Mouse (Mus musculus): ENCODE measurements around the gene Gm30083. TPM values are rescaled to one million over a fixed set of nuclear protein-coding genes. Genes with fewer than 3 reads are reported as not detected.

Gene Gm30083
- polyA plus RNA-seq (2015; fragmentation: Nextera tagmentation; extraction: Ambion mirVana): not detected in 2 replicates

- no peak for ATAC-seq (ENCODE audit: insufficient read depth, low FRiP score, low read depth)
- Histone ChIP-seq H3K27ac (no peak within 1 kb of the TSS), H3K27me3 (replicated peaks) (no peaks in the 10 kb centered on the region), H3K4me3 (replicated peaks) (no peak within 1 kb of the TSS), H3K4me2 (no peak within 1 kb of the TSS), H3K36me3 (no peaks in the 10 kb centered on the region), H3K9ac (no peak within 1 kb of the TSS), H3K9me3 (no peaks in the 10 kb centered on the region), H3K4me1 (no peaks in the 10 kb centered on the region)
- WGBS: 85% methylated on average over 3 of the region's 3 CpGs
These were observed at the start of gene Gm30083 for GRCm38 (mm10) chr14:34015063-34015462. Gene Gm30083, minus strand, starts transcription at chr14:34015182.

DNA sequence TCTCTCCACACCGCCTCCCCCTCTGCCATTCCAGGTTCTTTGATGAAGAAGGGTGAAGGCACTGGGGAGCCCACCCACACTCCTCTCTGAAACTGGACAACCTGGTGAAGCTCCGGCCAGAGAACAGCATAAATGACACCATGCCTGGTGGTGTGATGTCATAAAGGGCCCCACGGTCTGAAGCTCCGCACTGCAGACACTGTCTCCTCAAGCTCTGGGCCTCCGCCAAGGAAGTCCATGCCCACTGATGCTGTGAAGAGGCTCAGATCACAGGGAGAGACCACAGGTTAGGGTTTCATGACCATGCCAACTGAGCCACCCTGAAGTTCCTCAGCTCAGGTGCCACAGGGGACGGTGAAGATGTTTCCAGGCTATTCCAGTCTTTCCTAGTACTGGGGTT lies 37.5 kb upstream of the Gm30083 start, which contains the start of gene Antxrl:
TSS of gene Antxrl (plus strand) at position 192 of the 400 bp plus-strand sequence.
- no peaks in the 10 kb centered on the region for H3K4me1 ChIP-seq
- no peaks in the 10 kb centered on the region for H3K36me3 ChIP-seq
- ATAC-seq (ENCODE audit: insufficient read depth, low FRiP score, low read depth): no peak

DNA sequence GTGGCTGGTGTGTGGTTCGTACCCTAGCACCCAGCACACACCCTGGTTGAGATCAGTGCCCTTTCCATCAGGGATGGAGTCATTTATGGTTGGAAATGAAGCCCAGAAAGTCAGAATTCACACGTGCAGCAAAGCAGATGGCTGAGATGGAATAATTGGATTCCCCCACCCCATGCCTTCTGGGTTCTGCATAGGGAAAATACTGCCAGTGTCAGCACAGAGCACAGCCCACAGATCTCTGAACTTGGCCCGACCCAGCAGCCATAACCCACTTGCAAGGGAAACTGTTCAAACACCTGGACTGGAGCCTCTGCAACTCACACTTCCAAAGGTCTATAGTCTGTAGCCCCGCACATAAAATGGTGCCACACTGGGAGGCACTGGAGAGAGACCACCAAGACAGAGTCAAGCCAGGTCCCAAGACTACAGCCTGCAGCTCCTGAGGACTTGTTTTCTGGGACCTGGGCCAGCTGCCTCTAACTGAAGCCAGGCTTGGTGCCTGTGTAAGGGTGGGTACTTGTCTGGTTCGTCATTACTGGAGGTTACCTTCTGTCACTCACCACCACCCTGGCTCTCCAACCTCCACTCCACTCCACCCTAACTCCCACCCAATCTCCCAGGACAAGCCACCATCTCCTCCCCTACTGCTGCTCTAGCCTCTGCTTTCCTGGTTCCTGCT lies 35.3 kb upstream of the Gm30083 start:
- ATAC-seq (ENCODE audit: insufficient read depth, low FRiP score, low read depth): no peak
- 72% methylated on average over 5 of the region's 5 CpGs for WGBS

More for the DNA sequence above, 37.5 kb upstream of the Gm30083 start, which contains the start of gene Antxrl:
- no peaks in the 10 kb centered on the region for H3K27me3 ChIP-seq (replicated peaks)
- no peak within 1 kb of the TSS for H3K4me2 ChIP-seq
- H3K27ac ChIP-seq: no peak within 1 kb of the TSS
- 88% methylated on average over 6 of the region's 6 CpGs for WGBS
- H3K4me3 ChIP-seq (replicated peaks): no peak within 1 kb of the TSS
- no peak within 1 kb of the TSS for H3K9ac ChIP-seq
- H3K9me3 ChIP-seq: no peaks in the 10 kb centered on the region

GRCm38 (mm10) chr14:34043341-34043740 lies 28.4 kb upstream of the Gm30083 start:
- H3K27ac ChIP-seq: no peak overlapping the region
- no peak overlapping the region for H3K4me3 ChIP-seq (replicated peaks)
- H3K4me1 ChIP-seq: no peaks in the 10 kb centered on the region
- H3K27me3 ChIP-seq (replicated peaks): no peaks in the 10 kb centered on the region
- H3K9ac ChIP-seq: no peak overlapping the region
- H3K9me3 ChIP-seq: no peaks in the 10 kb centered on the region
- 68% methylated on average over 3 of the region's 3 CpGs for WGBS
- H3K4me2 ChIP-seq: no peak overlapping the region
- no peak for ATAC-seq (ENCODE audit: insufficient read depth, low FRiP score, low read depth)
- no peaks in the 10 kb centered on the region for H3K36me3 ChIP-seq

More for the DNA sequence above, 35.3 kb upstream of the Gm30083 start:
- Histone ChIP-seq H3K4me2 (no peak overlapping the region), H3K4me1 (no peaks in the 10 kb centered on the region), H3K9ac (no peak overlapping the region), H3K9me3 (no peaks in the 10 kb centered on the region), H3K27me3 (replicated peaks) (no peaks in the 10 kb centered on the region), H3K4me3 (replicated peaks) (no peak overlapping the region), H3K27ac (no peak overlapping the region), H3K36me3 (no peaks in the 10 kb centered on the region)

GRCm38 (mm10) chr14:34041241-34041640 lies 26.3 kb upstream of the Gm30083 start:
- H3K4me2 ChIP-seq: no peak overlapping the region
- H3K27me3 ChIP-seq (replicated peaks): no peaks in the 10 kb centered on the region
- H3K4me3 ChIP-seq (replicated peaks): no peak overlapping the region
- 83% methylated on average over 4 of the region's 4 CpGs for WGBS
- no peak for ATAC-seq (ENCODE audit: insufficient read depth, low FRiP score, low read depth)
- H3K27ac ChIP-seq: no peak overlapping the region
- no peaks in the 10 kb centered on the region for H3K36me3 ChIP-seq
- no peak overlapping the region for H3K9ac ChIP-seq
- no peaks in the 10 kb centered on the region for H3K9me3 ChIP-seq
- H3K4me1 ChIP-seq: no peaks in the 10 kb centered on the region

DNA sequence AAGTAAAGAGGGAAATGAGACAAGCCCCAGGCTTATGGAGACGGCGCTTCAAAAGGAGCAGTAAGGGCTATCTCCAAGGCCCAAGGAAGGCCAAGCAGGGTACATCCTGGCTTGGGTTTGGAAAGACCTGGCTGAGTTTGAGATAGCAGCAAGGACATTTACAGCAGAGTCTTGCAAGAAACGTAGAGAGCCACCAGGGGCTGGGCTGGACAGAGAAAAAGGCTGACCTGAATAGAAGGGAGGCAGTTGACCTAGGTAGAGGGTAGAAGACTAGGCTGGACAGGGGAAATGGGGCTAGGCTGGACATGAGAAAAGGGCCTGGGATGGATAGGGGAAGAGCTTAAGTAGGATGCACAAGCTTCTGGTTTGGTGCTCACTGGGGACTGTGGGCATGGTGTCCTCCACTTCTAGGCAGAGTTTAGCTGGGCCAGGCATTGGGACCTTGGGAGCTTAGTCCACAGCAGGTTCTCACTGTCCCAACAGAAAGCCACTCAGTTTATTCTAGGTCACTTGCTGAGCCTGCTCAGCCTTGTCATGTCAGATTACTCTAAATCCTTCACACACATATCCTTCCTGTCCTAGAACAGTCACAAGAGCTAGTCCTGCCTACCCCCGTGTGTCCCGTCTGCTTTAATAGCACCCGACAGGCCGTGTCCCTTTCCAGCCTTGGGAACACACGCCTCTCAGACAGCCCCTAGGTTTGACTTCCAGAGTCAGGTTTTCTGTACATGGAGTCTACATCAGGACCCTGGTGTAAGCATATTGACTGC lies 19.0 kb upstream of the Gm30083 start:
- WGBS: 88% methylated on average over 8 of the region's 8 CpGs
- no peak for ATAC-seq (ENCODE audit: insufficient read depth, low FRiP score, low read depth)
- no peaks in the 10 kb centered on the region for H3K27me3 ChIP-seq (replicated peaks)
- no peak overlapping the region for H3K4me2 ChIP-seq
- H3K4me3 ChIP-seq (replicated peaks): no peak overlapping the region
- no peaks in the 10 kb centered on the region for H3K36me3 ChIP-seq
- no peaks in the 10 kb centered on the region for H3K9me3 ChIP-seq
- H3K27ac ChIP-seq: no peak overlapping the region
- no peak overlapping the region for H3K9ac ChIP-seq
- H3K4me1 ChIP-seq: no peaks in the 10 kb centered on the region

DNA sequence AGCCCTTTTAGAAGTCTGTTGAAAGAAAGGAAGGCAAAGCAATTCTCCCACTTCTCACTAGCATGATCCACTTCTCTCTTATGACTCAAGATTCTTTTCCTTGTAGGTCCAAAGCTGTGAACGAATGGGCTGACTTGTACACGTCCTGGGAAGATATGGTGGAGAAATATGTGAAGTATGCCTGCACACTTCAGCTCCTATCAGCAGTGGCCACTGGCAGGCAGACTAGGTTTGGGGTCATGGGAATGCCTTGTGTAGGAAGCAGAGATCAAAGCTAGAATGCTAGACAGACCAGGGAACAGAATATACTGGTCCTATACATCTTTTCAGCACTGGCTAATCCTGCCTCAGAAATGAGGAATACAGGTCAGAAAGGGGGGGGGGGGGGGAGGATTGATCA lies 11.7 kb upstream of the Gm30083 start:
- Histone ChIP-seq H3K27ac (no peak overlapping the region), H3K9ac (no peak overlapping the region), H3K4me2 (no peak overlapping the region), H3K4me1 (no peaks in the 10 kb centered on the region), H3K4me3 (replicated peaks) (no peak overlapping the region), H3K36me3 (no peaks in the 10 kb centered on the region), H3K9me3 (no peaks in the 10 kb centered on the region), H3K27me3 (replicated peaks) (no peaks in the 10 kb centered on the region)
- WGBS: 48% methylated on average over 2 of the region's 2 CpGs
- ATAC-seq (ENCODE audit: insufficient read depth, low FRiP score, low read depth): no peak

DNA sequence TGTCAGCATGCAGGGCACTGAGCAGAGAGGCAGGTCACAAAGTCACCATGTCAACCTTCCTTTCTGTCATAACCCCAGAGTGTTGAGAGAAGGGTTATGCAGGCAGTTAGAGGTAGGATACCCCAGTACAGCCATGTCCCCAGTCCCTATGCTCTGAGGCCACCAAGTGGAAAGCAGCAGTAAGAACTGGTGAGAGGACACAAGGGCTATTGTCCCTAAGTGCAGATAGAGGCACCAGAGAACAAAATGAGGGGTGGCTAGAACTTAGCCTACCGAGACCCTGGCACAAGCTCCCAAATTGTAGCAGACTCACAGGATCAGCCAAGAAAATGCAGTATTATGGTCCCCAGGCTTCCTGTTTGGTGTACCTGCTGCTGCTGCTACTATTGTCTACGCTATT lies 2.0 kb upstream of the Gm30083 start:
- Histone ChIP-seq H3K9me3 (no peaks in the 10 kb centered on the region), H3K4me3 (replicated peaks) (no peak overlapping the region), H3K4me1 (no peaks in the 10 kb centered on the region), H3K36me3 (no peaks in the 10 kb centered on the region), H3K27me3 (replicated peaks) (no peaks in the 10 kb centered on the region), H3K27ac (no peak overlapping the region), H3K4me2 (no peak overlapping the region), H3K9ac (no peak overlapping the region)
- ATAC-seq (ENCODE audit: insufficient read depth, low FRiP score, low read depth): no peak
- 82% methylated on average over 2 of the region's 2 CpGs for WGBS

GRCm38 (mm10) chr14:34016381-34016780 lies 1.4 kb upstream of the Gm30083 start, which contains the start of gene Gm5460:
Gene Gm5460, plus strand, starts transcription at chr14:34016758.
- H3K4me1 ChIP-seq: no peaks in the 10 kb centered on the region
- H3K36me3 ChIP-seq: no peaks in the 10 kb centered on the region
- H3K9me3 ChIP-seq: no peaks in the 10 kb centered on the region
- no peak within 1 kb of the TSS for H3K4me2 ChIP-seq
- 85% methylated on average over 4 of the region's 4 CpGs for WGBS
- no peak for ATAC-seq (ENCODE audit: insufficient read depth, low FRiP score, low read depth)
- H3K27ac ChIP-seq: no peak within 1 kb of the TSS
- no peak within 1 kb of the TSS for H3K9ac ChIP-seq
- H3K27me3 ChIP-seq (replicated peaks): no peaks in the 10 kb centered on the region
- H3K4me3 ChIP-seq (replicated peaks): no peak within 1 kb of the TSS

DNA sequence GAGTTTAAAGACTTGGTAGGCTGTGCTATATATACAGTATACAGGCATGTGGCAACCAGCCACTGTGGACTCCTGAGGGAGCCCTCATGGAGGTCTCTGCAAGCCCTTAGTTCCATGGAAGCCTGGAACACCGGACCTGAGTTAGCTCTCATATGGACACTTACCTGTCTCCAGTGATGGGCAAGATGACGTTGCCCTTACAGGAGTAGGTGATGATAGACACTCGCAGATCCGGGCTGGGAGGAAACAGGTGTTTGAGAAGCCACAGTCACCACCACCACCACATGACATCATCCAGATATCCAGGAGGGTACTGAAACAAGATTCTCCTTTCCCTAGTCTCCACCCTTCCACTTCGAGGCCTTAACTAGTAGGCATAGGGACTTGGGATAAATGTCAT lies 12.6 kb downstream of the Gm30083 start:
- Histone ChIP-seq H3K36me3 (no peaks in the 10 kb centered on the region), H3K9me3 (no peaks in the 10 kb centered on the region), H3K4me3 (replicated peaks) (no peak overlapping the region), H3K27ac (no peak overlapping the region), H3K4me1 (no peaks in the 10 kb centered on the region), H3K27me3 (replicated peaks) (no peaks in the 10 kb centered on the region), H3K4me2 (no peak overlapping the region), H3K9ac (no peak overlapping the region)
- no peak for ATAC-seq (ENCODE audit: insufficient read depth, low FRiP score, low read depth)
- 82% methylated on average over 5 of the region's 5 CpGs for WGBS

GRCm38 (mm10) chr14:34001445-34001844 lies 13.5 kb downstream of the Gm30083 start:
- Histone ChIP-seq H3K9ac (no peak overlapping the region), H3K4me2 (no peak overlapping the region), H3K9me3 (no peaks in the 10 kb centered on the region), H3K4me3 (replicated peaks) (no peak overlapping the region), H3K4me1 (no peaks in the 10 kb centered on the region), H3K27me3 (replicated peaks) (no peaks in the 10 kb centered on the region), H3K36me3 (no peaks in the 10 kb centered on the region), H3K27ac (no peak overlapping the region)
- no peak for ATAC-seq (ENCODE audit: insufficient read depth, low FRiP score, low read depth)

DNA sequence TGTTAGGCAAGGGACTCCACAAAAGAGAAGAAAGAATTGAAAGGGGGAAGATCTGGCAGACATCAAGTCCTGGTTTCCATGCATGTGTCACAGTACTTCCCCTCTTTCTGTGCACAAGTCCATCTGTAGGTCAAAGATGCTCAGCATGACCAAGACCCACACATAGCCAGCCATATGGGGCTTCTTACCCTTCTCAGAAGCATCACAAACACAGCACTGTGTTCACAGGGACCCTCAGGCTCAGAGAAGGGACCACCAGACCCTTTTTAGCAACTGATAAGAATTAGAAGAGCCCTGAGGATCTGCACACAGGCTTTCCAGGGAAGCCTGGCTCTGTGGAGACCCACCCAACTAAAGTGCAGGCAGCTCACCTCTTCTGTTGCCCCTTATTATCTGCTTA lies 14.9 kb downstream of the Gm30083 start:
- no peak for ATAC-seq (ENCODE audit: insufficient read depth, low FRiP score, low read depth)
- H3K9ac ChIP-seq: no peak overlapping the region
- no peaks in the 10 kb centered on the region for H3K4me1 ChIP-seq
- H3K9me3 ChIP-seq: no peaks in the 10 kb centered on the region
- H3K4me3 ChIP-seq (replicated peaks): no peak overlapping the region
- H3K36me3 ChIP-seq: no peaks in the 10 kb centered on the region
- H3K27ac ChIP-seq: no peak overlapping the region
- no peaks in the 10 kb centered on the region for H3K27me3 ChIP-seq (replicated peaks)
- no peak overlapping the region for H3K4me2 ChIP-seq
